Mouse (Mus musculus) stomach, adult 2 months (tissue): ENCODE results near the gene Nudt10. TPM values are rescaled to one million over a fixed set of nuclear protein-coding genes. Genes with fewer than 3 reads are reported as not detected.

ENCODE experiments used
- polyA plus RNA-seq: library from polyadenylated mRNA; depleted of rRNA; stranded (reverse); fragments of >200 nt; gene quantifications from 2 replicates; pipeline ENCODE4 v1.2.3, GENCODE M21; 2012; rRNA removed

The Nudt10 gene
- polyA plus RNA-seq: 0.04 and 0.06 TPM in 2 replicates

GRCm38 (mm10) chrX:6172823-6173640 lies at the start of gene Nudt10:
TSS of gene Nudt10 (minus strand) at chrX:6173015.

Other genes with a start within 250 kb of the Nudt10 start
- 0.18 and 0.24 TPM in 2 replicates for gene Nudt11, start 125.6 kb downstream of the Nudt10 start, polyA plus RNA-seq
- not detected in 2 replicates for gene AU022751, start 89.6 kb downstream of the Nudt10 start, polyA plus RNA-seq
- gene Bmp15, start 147.7 kb upstream of the Nudt10 start, polyA plus RNA-seq: not detected in 2 replicates
- 0.14 and 0.34 TPM in 2 replicates for gene Shroom4, start 226.8 kb upstream of the Nudt10 start, polyA plus RNA-seq